Mouse (Mus musculus) bone marrow macrophage, adult 2 months (primary cell): ENCODE results near the gene Rnf10. TPM values are rescaled to one million over a fixed set of nuclear protein-coding genes. Genes with fewer than 3 reads are reported as not detected.

Experiments
- H3K27ac ChIP-seq: 2 replicates; pipeline ENCODE4 v1.5.1; 2012; ENCODE audit warnings: low read depth, low read length; ENCODE audit not compliant: insufficient read depth
- H3K4me1 ChIP-seq: 2 replicates; pipeline ENCODE4 v1.6.1; 2012; ENCODE audit warnings: low read length; ENCODE audit not compliant: control insufficient read depth, insufficient read depth
- H3K4me3 ChIP-seq: 2 replicates; pipeline ENCODE4 v1.5.1; 2012; ENCODE audit warnings: mild to moderate bottlenecking, low read length, moderate library complexity; ENCODE audit not compliant: insufficient read depth
- CTCF ChIP-seq: IDR thresholded peaks from 2 replicates; pipeline ENCODE4 v1.5.1; 2012; ENCODE audit warnings: low read depth, mild to moderate bottlenecking, low read length, moderate library complexity
- POLR2A ChIP-seq: IDR thresholded peaks from 2 replicates; pipeline ENCODE4 v1.6.1; 2012; ENCODE audit warnings: mild to moderate bottlenecking, low read depth, low read length, borderline replicate concordance
- polyA plus RNA-seq: library from polyadenylated mRNA; stranded (reverse); fragments of >200 nt; gene quantifications from 2 replicates; pipeline ENCODE4 v1.2.4, GENCODE M21; 2012; ENCODE audit not compliant: missing spikeins, insufficient read depth, insufficient read length

Gene Rnf10
- polyA plus RNA-seq, 1 experiment = 105 TPM

GRCm38 (mm10) chr5:115301615-115302014 lies 28.9 kb upstream of the Rnf10 start:
- Histone ChIP-seq H3K4me3 (peak overlapping the region; percentile 75), H3K4me1 (peaks cover 10% of the 10 kb centered on the region), H3K27ac (no peak overlapping the region)
- TF ChIP-seq POLR2A = no peak
- no peak for TF ChIP-seq CTCF

DNA sequence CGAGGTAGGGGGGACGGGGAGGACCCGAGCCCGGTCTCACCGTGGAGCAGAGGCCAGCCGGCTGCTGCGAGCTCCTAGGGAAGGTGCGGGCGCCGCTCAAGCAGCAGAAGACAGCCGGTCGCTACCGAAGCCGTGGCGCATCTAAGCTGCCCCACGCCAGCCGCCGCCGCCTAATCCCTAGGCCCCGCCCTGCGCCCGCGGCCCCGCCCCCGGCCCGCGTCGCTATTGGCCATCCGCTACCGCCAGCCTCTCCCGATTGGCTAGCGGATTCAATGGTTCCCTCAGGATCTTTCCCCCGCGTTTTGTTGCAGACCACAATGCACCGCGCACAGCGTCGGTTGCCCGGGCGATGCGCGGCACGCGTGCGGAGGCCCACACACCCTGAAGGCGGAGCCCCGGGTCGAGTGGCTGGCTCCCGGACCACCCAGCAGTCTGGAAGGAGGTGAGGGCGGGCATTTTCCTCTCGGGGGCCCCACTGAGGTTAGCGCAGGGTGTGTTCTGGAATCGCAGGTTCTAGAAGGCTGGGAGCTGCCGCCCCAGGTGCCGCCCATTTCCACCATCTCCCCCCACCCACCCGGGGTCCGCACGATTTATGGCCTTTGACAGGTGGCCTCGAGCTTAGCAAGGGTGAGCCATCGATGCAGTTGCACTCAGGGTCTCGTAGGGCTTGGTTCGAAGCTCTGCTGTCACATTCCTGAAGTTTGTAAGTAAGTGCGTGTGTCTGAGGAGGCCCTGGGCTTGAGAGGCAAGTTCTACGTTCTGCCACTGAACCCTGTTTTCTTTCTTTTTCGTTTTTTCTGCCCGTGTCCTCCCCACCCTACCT lies 28.3 kb upstream of the Rnf10 start, which contains the start of gene Dynll1:
Gene Dynll1 (minus strand): TSS at position 208 of the 823 bp plus-strand sequence.
- peak within 1 kb of the TSS; percentile 89 for H3K4me3 ChIP-seq
- H3K27ac ChIP-seq = peak within 1 kb of the TSS; percentile 54
- TF ChIP-seq POLR2A (peak; percentile 73; the same call in 1 of the 2 replicates), CTCF (no peak)
- peaks cover 10% of the 10 kb centered on the region for H3K4me1 ChIP-seq

DNA sequence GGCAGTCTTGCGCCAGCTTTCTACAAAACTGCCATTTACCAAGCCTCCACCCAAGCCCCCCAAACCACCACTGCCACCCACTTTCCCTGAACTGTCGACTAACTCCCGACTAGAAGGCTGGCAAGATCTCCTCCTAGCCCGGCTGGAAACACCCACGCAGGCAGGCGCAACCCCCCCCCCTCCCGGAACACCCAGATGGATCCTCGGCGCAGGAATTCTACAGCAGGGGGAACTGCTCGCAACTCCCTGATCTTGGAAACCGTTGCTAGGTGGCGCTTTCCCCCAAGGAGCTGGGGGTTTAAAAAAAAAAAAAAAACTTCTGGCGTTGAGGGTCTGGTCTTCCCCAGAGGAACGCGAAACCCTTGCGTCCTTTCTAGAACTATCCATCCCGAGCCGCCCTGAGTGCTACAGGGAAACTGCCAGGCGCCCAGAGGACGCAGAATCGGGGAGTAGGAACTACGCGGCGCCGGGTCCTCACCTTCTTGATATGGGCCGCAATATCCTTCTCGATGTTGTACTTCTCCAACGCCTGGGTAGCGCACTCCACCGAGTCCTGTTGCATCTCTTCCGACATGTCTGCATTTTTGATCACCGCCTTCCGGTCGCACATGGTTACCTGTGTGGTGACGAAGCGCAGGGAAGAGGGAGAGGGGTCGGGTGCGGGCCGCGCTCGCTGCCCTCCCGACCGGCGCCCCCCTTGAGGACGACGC lies 27.5 kb upstream of the Rnf10 start:
- peak overlapping the region; percentile 89 for H3K4me3 ChIP-seq
- TF ChIP-seq CTCF = peak; percentile 16; the same call in 1 of the 2 replicates
- TF ChIP-seq POLR2A = no peak

DNA sequence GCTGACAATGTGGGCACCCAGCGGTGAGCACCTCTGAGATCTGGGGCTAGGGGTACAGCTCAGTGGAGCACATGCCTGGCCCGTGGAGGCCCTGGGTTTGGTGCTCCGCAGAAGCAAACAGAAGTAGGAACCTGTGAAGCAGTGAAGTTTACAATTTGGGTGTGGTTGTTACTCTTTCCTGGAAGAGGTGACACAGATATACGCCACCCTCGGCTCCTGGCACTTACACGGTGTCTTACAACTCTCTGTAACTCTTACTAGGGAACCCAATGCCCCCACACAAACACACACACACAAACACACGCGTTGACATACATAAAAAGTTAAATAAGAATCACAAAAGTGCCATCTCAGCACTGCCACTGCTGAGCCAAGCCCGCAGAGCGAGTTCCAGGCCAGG lies 23.6 kb upstream of the Rnf10 start:
- H3K4me1 ChIP-seq = peaks cover 16% of the 10 kb centered on the region
- no peak overlapping the region for H3K27ac ChIP-seq
- no peak for TF ChIP-seq POLR2A
- no peak for TF ChIP-seq CTCF
- no peak overlapping the region for H3K4me3 ChIP-seq

More for the DNA sequence above, 27.5 kb upstream of the Rnf10 start:
- H3K4me1 ChIP-seq = peaks cover 10% of the 10 kb centered on the region
- H3K27ac ChIP-seq = peak overlapping the region; percentile 54

DNA sequence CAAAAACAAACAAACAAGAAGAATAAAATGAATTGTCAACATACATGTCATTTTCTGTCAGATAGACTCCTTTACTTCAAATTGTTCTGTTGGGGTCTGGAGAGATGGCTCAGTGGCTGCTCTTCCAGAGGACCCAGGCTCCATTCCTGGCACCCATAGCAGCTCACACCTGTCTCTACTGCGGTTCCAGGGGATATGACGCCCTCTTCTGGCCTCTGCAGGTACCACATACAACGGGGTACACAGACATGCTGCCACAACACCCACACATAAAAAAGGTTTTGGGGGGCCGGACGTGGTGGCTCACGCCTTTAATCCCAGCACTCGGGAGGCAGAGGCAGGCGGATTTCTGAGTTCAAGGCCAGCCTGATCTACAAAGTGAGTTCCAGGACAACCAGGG lies 21.5 kb upstream of the Rnf10 start:
- peaks cover 14% of the 10 kb centered on the region for H3K4me1 ChIP-seq
- H3K27ac ChIP-seq = no peak overlapping the region
- H3K4me3 ChIP-seq = no peak overlapping the region
- TF ChIP-seq CTCF = peak; percentile 24; the same call in 1 of the 2 replicates
- no peak for TF ChIP-seq POLR2A

DNA sequence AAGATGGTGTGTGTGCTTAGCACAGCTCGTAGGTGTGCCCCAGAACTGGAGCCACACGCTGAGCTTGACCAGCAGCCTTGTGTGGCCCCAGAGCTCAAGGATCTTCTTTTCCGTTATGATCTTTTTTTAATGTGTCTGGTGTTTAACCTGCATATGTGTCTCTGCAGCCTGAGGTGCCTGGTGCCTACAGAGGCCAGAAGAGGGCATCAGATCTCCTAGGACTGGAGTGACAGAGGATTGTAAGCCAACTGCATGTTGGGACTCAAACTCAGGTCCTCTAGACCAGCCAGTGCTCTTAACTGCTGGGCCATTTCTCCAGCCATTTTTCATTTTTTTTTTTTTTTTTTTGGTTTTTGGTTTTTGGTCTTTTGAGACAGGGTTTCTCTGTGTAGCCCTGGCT lies 12.0 kb upstream of the Rnf10 start:
- no peak overlapping the region for H3K27ac ChIP-seq
- H3K4me1 ChIP-seq = peaks cover 7% of the 10 kb centered on the region; the same call in 1 of the 2 replicates
- TF ChIP-seq POLR2A (no peak), CTCF (no peak)

DNA sequence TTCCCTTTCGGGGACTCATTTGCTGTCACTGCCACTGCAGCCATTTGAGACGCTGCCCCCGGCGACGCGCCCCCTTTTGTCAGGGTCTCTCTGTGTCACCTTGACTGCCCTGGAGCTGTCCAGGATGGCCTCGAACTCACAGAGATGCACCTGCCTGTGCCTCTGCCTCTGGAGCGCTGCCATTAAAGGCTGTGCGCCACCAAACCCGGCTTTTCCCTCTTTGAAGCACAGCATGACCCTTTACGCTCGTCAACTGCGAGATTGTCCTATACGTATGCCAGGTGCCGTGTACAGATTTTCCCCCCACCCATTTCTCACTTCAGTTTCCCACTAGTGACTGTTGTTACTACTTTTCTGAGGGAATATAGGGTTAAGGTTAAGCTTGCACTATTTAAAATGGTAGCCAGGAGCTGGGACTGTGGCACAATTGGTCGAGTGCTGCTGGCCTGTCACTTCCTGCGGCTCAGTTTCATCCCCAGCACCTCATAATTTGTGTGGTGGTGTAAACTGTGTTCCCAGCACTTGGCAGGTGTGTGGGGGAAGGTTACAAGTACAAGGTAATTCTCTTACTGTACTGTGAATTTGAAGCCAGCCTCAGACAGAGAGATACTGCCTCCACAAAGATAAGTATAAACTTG lies 7.5 kb upstream of the Rnf10 start:
- H3K4me3 ChIP-seq = peak overlapping the region; percentile 87
- TF ChIP-seq CTCF (no peak), POLR2A (no peak)
- peaks cover 11% of the 10 kb centered on the region for H3K4me1 ChIP-seq
- peak overlapping the region; percentile 46 for H3K27ac ChIP-seq

More for the DNA sequence above, 12.0 kb upstream of the Rnf10 start:
- H3K4me3 ChIP-seq = no peak overlapping the region

DNA sequence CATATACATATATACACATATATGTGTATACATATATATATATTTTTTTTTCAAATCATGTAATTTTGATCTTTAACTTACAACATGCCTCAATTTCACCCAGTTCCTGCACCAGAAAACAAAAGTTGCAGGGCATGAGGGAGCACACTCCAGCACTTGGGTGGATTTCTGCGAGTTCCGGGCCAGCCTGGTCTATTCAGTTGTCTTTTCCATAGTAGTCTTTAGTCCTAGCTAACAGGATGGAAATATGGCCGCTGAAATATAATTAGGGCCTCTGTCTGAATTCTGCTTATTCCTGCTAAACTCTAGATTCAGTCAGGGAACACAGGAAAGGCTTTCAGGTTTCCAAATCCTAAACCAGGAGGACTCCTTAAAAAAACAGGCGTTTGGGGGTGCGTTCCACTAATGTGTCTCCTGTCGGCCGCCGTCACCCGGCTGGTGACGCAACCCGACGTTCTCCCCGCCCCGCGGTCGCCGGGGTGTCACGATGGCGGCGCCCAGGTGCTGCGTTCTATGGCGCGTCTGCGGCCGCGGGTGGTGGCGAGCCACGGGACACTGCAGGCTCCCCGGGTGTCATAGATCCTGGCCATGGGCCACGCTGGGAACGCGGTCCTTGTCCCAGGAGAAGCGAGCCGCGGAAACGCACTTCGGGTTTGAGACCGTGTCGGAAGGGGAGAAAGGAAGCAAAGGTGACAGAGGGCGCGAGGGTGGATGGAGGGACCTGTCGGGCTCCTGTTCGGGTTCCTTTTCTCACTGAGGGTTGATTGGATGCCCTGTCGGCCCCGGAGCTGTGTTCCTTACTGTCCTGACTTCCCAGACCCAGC lies 6.7 kb upstream of the Rnf10 start, which contains the start of gene Coq5:
Gene Coq5 (plus strand): TSS at position 441 of the 824 bp plus-strand sequence.
- peak within 1 kb of the TSS; percentile 46 for H3K27ac ChIP-seq
- H3K4me1 ChIP-seq = peaks cover 15% of the 10 kb centered on the region
- TF ChIP-seq POLR2A (no peak), CTCF (no peak)

DNA sequence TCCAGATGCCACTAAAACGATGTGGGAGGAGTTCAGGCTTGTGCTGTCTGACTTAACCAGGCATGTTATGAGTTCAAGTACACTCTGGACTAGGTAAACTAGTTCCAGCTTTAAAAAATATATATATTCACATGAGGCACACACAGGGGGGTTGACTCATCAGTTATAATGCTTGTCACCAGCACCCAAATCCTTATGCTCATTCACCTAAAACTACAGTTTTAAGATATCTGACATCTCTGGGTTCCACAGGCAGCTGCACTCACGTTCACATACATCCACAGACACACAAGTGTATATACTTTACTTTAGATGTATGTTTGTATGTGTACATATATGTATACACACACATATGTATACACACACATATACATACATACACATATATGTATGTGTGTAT lies 6.1 kb upstream of the Rnf10 start:
- no peak overlapping the region for H3K27ac ChIP-seq
- no peak overlapping the region for H3K4me3 ChIP-seq
- peaks cover 19% of the 10 kb centered on the region for H3K4me1 ChIP-seq
- TF ChIP-seq CTCF = no peak
- TF ChIP-seq POLR2A = no peak

More for the DNA sequence above, 6.7 kb upstream of the Rnf10 start, which contains the start of gene Coq5:
- H3K4me3 ChIP-seq = peak within 1 kb of the TSS; percentile 87
